Mouse (Mus musculus) ES-E14 (cell line): ENCODE data around the gene Spred2.

Source experiments
- CHD2 ChIP-seq: IDR thresholded peaks from 2 replicates; pipeline ENCODE4 v1.6.1; 2014; ENCODE audit warnings: mild to moderate bottlenecking, low read depth, low read length, inconsistent platforms
- HCFC1 ChIP-seq: IDR thresholded peaks from 2 replicates; pipeline ENCODE4 v1.6.1; 2012; ENCODE audit warnings: low read length, inconsistent platforms, borderline replicate concordance; ENCODE audit not compliant: insufficient read depth
- MAFK ChIP-seq: IDR thresholded peaks from 2 replicates; pipeline ENCODE4 v1.6.1; 2014; ENCODE audit warnings: mild to moderate bottlenecking, low read depth, low read length, inconsistent platforms; ENCODE audit not compliant: insufficient read depth
- ZC3H11A ChIP-seq: IDR thresholded peaks from 2 replicates; pipeline ENCODE4 v1.6.1; 2012; ENCODE audit warnings: low read depth, mild to moderate bottlenecking, inconsistent platforms, low read length, borderline replicate concordance
- ZNF384 ChIP-seq: IDR thresholded peaks from 2 replicates; pipeline ENCODE4 v1.6.1; 2012; ENCODE audit warnings: low read depth, low read length, inconsistent platforms

- TF ChIP-seq HCFC1: no peak
- no peak for TF ChIP-seq MAFK
- TF ChIP-seq CHD2: no peak
- no peak for TF ChIP-seq ZC3H11A
- no peak for TF ChIP-seq ZNF384
These were observed 2.0 kb upstream of the Spred2 start for GRCm38 (mm10) chr11:19922208-19922607.
